Mouse (Mus musculus) retina, adult 2 months (tissue): ENCODE measurements around the gene Hsph1.
A peak's percentile ranks its signal among the peaks of the same experiment; 100 is the strongest.

Experiments used
- DNase-seq: peaks from one replicate; pipeline ENCODE4 v3.0.0-alpha.2; 2012; ENCODE audit warnings: low read depth, low spot score

The Hsph1 gene

GRCm38 (mm10) chr5:149636075-149636920 lies at the start of gene Hsph1:
Hsph1 (minus strand) TSS chr5:149636376.
- DNase-seq, result peak; percentile 95

GRCm38 (mm10) chr5:149680946-149681345 lies 44.8 kb upstream of the Hsph1 start:
- no peak for DNase-seq

GRCm38 (mm10) chr5:149679886-149680285 lies 43.7 kb upstream of the Hsph1 start:
- DNase-seq, result no peak

GRCm38 (mm10) chr5:149679362-149679761 lies 43.2 kb upstream of the Hsph1 start:
- DNase-seq, result no peak

- no peak for DNase-seq
Measured at GRCm38 (mm10) chr5:149678990-149679348, 42.8 kb upstream of the Hsph1 start.

GRCm38 (mm10) chr5:149678100-149678989 lies 42.2 kb upstream of the Hsph1 start, which contains the start of gene B3glct:
B3glct (plus strand) TSS chr5:149678230.
- DNase-seq, result peak; percentile 61

GRCm38 (mm10) chr5:149677196-149677595 lies 41.0 kb upstream of the Hsph1 start:
- no peak for DNase-seq

GRCm38 (mm10) chr5:149663417-149663816 lies 27.2 kb upstream of the Hsph1 start:
- DNase-seq, result no peak

- DNase-seq, result no peak
Measured at GRCm38 (mm10) chr5:149662980-149663379, 26.8 kb upstream of the Hsph1 start.

GRCm38 (mm10) chr5:149661428-149661827 lies 25.3 kb upstream of the Hsph1 start:
- no peak for DNase-seq

- DNase-seq, result no peak
Measured at GRCm38 (mm10) chr5:149659414-149659780, 23.2 kb upstream of the Hsph1 start.

- DNase-seq, result no peak
Measured at GRCm38 (mm10) chr5:149658741-149659413, 22.7 kb upstream of the Hsph1 start.

GRCm38 (mm10) chr5:149658022-149658421 lies 21.8 kb upstream of the Hsph1 start:
- DNase-seq, result no peak

- no peak for DNase-seq
Measured at GRCm38 (mm10) chr5:149655636-149656035, 19.5 kb upstream of the Hsph1 start.

- DNase-seq, result no peak
Measured at GRCm38 (mm10) chr5:149650179-149650553, 14.0 kb upstream of the Hsph1 start.

- no peak for DNase-seq
Measured at GRCm38 (mm10) chr5:149649499-149650178, 13.5 kb upstream of the Hsph1 start.

- DNase-seq, result no peak
Measured at GRCm38 (mm10) chr5:149648895-149649406, 12.8 kb upstream of the Hsph1 start.

GRCm38 (mm10) chr5:149648196-149648595 lies 12.0 kb upstream of the Hsph1 start:
- no peak for DNase-seq

- no peak for DNase-seq
Measured at GRCm38 (mm10) chr5:149647367-149648115, 11.4 kb upstream of the Hsph1 start.

GRCm38 (mm10) chr5:149642783-149643509 lies 6.8 kb upstream of the Hsph1 start:
- no peak for DNase-seq
